Mouse (Mus musculus) heart, postnatal 14 days (tissue): Measurements from ENCODE around the gene Defa25. TPM values are rescaled to one million over a fixed set of nuclear protein-coding genes. Genes with fewer than 3 reads are reported as not detected.
"Not testable (repeated sequence)": the region's sequence is repeated elsewhere in the genome, so short reads cannot be mapped to it uniquely, and the experiment has no call there.

Source experiments
- DNase-seq, 2 experiments: peaks; one replicate each; pipeline ENCODE4 v3.0.0; 2021 to 2022
- intact Hi-C: fragments of 180-260 bp; cut with DNase I; formaldehyde crosslinking; loops from one replicate; pipeline ENCODE4 v1.15.1; 2025
- long read RNA-seq, 2 experiments: library from polyadenylated mRNA; stranded (forward); transcript quantifications; one replicate each; pipeline ENCODE4 v2.0.0; 2021
- total RNA-seq, 2 experiments: library from RNA; stranded (reverse); gene quantifications; 2 replicates each; pipeline ENCODE4 v1.2.3; 2021

The Defa25 gene
- not detected for total RNA-seq
- long read RNA-seq, experiment 1: 0 reads
- long read RNA-seq, experiment 2: 0 reads

DNA sequence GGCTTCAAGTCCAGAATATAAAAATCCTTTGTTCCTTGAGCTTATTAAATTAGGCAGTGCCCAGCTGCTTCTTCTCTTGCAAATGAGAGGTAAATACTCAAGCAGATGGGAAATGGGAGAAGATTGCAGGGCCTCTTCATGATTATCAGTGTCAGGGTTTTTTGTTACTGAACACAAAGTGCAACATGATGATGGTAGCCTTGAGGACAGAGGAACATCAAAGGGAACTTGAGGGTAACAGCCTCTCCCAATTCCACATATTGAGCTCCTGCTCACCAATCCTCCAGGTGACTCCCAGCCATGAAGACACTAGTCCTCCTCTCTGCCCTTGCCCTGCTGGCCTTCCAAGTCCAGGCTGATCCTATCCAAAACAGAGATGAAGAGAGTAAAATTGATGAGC is at the start of gene Defa25:
Gene Defa25 (plus strand): TSS at position 301 of the 400 bp plus-strand sequence.
- intact Hi-C loops, DNase-seq: not testable (repeated sequence)

- DNase-seq, intact Hi-C loops: not testable (repeated sequence)
Observed at GRCm38 (mm10) chr8:21054747-21055146, 29.5 kb upstream of the Defa25 start, which contains the start of gene Defa23. Gene Defa23 (plus strand): TSS chr8:21055047.

DNA sequence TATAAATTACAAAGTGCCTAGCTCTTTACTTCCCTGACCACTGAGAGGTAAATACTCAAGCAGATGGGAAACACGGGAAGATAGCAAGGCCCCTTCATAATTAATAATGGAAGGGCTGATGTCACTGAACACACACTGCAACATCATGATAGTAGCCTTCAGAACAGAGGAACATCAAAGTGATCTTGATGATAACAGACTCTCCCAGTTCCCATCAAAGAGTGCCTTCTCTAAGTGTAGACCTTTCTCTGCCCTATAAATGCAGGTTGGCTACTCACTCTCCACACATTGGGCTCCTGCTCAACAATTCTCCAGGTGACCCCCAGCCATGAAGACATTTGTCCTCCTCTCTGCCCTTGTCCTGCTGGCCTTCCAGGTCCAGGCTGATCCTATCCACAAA is 19.5 kb upstream of the Defa25 start, which contains the start of gene Defa35:
Gene Defa35 (plus strand): TSS at position 301 of the 400 bp plus-strand sequence.
- DNase-seq, intact Hi-C loops: not testable (repeated sequence)

GRCm38 (mm10) chr8:21093106-21093505 is 8.9 kb downstream of the Defa25 start:
- peak in 1 of 2 experiments; percentile 5 for DNase-seq
- intact Hi-C loops: no loop called here

DNA sequence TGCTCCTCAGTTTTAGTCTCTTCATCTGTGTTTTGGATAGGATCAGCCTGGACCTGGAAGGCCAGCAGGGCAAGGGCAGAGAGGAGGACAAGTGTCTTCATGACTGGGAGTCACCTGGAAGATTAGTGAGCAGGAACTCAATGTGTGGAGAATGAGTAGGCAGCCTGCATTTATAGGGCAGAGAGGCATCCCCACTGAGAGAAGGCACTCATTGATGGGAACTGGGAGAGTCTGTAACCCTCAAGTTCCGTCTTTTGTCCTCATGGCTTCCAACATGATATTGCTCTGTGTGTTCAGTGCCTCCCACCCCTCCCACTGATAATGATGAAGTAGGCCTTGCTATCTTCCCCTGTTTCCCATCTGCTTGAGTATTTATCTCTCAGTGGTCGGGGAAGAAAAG is 11.7 kb downstream of the Defa25 start, which contains the start of gene Gm14851:
Gene Gm14851 (minus strand): TSS at position 101 of the 400 bp plus-strand sequence.
- intact Hi-C loops, DNase-seq: not testable (repeated sequence)

DNA sequence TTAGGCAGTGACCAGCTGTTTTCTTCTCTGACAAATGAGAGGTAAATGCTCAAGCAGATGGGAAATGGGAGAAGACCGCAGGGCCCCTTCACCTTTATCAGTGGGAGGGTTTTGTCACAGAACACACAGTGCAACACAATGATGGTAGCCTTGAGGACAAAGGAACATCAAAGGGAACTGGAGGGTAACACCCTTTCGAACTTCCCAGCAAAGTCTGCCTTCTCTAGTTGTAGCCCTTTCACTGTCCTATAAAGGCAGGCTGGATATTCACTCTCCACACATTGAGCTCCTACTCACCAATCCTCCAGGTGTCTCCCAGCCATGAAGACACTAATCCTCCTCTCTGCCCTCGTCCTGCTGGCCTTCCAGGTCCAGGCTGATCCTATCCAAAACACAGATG is 50.1 kb downstream of the Defa25 start, which contains the start of gene Defa30:
Gene Defa30 (plus strand): TSS at position 301 of the 400 bp plus-strand sequence.
- DNase-seq, intact Hi-C loops: not testable (repeated sequence)

Other genes starting within 250 kb of the Defa25 start
- not detected for gene Defb33, start 191.8 kb upstream of the Defa25 start, total RNA-seq
- gene Gm15056, start 181.8 kb upstream of the Defa25 start, total RNA-seq: not detected
- not detected for gene Gm6040, start 162.4 kb upstream of the Defa25 start, total RNA-seq
- not detected for gene AY761185, start 139.7 kb upstream of the Defa25 start, total RNA-seq
- gene Defa21, start 58.9 kb upstream of the Defa25 start, total RNA-seq: not detected
- not detected for gene Defa23, start 29.4 kb upstream of the Defa25 start, total RNA-seq
- not detected for gene Defa35, start 19.4 kb upstream of the Defa25 start, total RNA-seq
- gene Gm14851, start 11.6 kb downstream of the Defa25 start, total RNA-seq: not detected
- not detected for gene Defa30, start 50.2 kb downstream of the Defa25 start, total RNA-seq
- not detected for gene Defa22, start 77.8 kb downstream of the Defa25 start, total RNA-seq
- not detected for gene Defa31, start 107.2 kb downstream of the Defa25 start, total RNA-seq
- not detected for gene Gm15293, start 117.1 kb downstream of the Defa25 start, total RNA-seq
- gene Gm15292, start 165.3 kb downstream of the Defa25 start, total RNA-seq: not detected
- not detected for gene Defa27, start 231.1 kb downstream of the Defa25 start, total RNA-seq
- not detected for gene Defa29, start 242.6 kb downstream of the Defa25 start, total RNA-seq